Mouse (Mus musculus): ENCODE data around the gene Mrpl58. TPM values are rescaled to one million over a fixed set of nuclear protein-coding genes. Genes with fewer than 3 reads are reported as not detected.

The Mrpl58 gene
- 180 and 194 TPM in 2 replicates for polyA plus RNA-seq (2015; fragmentation: Nextera tagmentation; extraction: Ambion mirVana)

- Histone ChIP-seq H3K27me3 (replicated peaks; ENCODE audit: control insufficient read depth, insufficient read depth, low read length) (no peaks in the 10 kb centered on the region), H3K36me3 (ENCODE audit: control insufficient read depth, insufficient read depth, low read length) (no peaks in the 10 kb centered on the region), H3K4me2 (ENCODE audit: low read depth, low read length) (peak within 1 kb of the TSS; percentile 84), H3K4me3 (ENCODE audit: low read length) (peak within 1 kb of the TSS; percentile 85), H3K4me1 (ENCODE audit: control insufficient read depth, insufficient read depth, low read length) (peaks cover 10% of the 10 kb centered on the region), H3K9ac (ENCODE audit: low read depth, low read length) (peak within 1 kb of the TSS; percentile 95), H3K27ac (ENCODE audit: low read length) (peak within 1 kb of the TSS; percentile 91), H3K9me3 (ENCODE audit: control insufficient read depth, low read length) (no peaks in the 10 kb centered on the region)
- WGBS, result 3% methylated on average over 50 of the region's 50 CpGs
- ATAC-seq, result peak; percentile 94
These were observed at the start of gene Mrpl58 for GRCm38 (mm10) chr11:115403338-115404124. Mrpl58 (plus strand) TSS chr11:115403752.

- 8% methylated on average over 8 of the region's 8 CpGs for WGBS
- Histone ChIP-seq H3K4me1 (ENCODE audit: control insufficient read depth, insufficient read depth, low read length) (peaks cover 9% of the 10 kb centered on the region), H3K9ac (ENCODE audit: low read depth, low read length) (no peak overlapping the region), H3K27me3 (replicated peaks; ENCODE audit: control insufficient read depth, insufficient read depth, low read length) (peaks cover 3% of the 10 kb centered on the region; the same call in 1 of the 2 replicates), H3K4me2 (ENCODE audit: low read depth, low read length) (no peak overlapping the region), H3K27ac (ENCODE audit: low read length) (no peak overlapping the region), H3K9me3 (ENCODE audit: control insufficient read depth, low read length) (no peaks in the 10 kb centered on the region), H3K36me3 (ENCODE audit: control insufficient read depth, insufficient read depth, low read length) (no peaks in the 10 kb centered on the region), H3K4me3 (ENCODE audit: low read length) (no peak overlapping the region)
- ATAC-seq, result no peak
These were observed 49.4 kb upstream of the Mrpl58 start for GRCm38 (mm10) chr11:115354183-115354582.

GRCm38 (mm10) chr11:115358468-115358867, 45.1 kb upstream of the Mrpl58 start:
- no peak overlapping the region for H3K27ac ChIP-seq (ENCODE audit: low read length)
- no peaks in the 10 kb centered on the region for H3K36me3 ChIP-seq (ENCODE audit: control insufficient read depth, insufficient read depth, low read length)
- ATAC-seq, result no peak
- no peak overlapping the region for H3K4me3 ChIP-seq (ENCODE audit: low read length)
- WGBS, result 20% methylated on average over 5 of the region's 5 CpGs
- no peak overlapping the region for H3K9ac ChIP-seq (ENCODE audit: low read depth, low read length)
- no peak overlapping the region for H3K4me2 ChIP-seq (ENCODE audit: low read depth, low read length)
- peaks cover 3% of the 10 kb centered on the region; the same call in 1 of the 2 replicates for H3K27me3 ChIP-seq (replicated peaks; ENCODE audit: control insufficient read depth, insufficient read depth, low read length)
- no peaks in the 10 kb centered on the region for H3K9me3 ChIP-seq (ENCODE audit: control insufficient read depth, low read length)
- peaks cover 11% of the 10 kb centered on the region for H3K4me1 ChIP-seq (ENCODE audit: control insufficient read depth, insufficient read depth, low read length)

GRCm38 (mm10) chr11:115359293-115359692, 44.3 kb upstream of the Mrpl58 start:
- H3K36me3 ChIP-seq (ENCODE audit: control insufficient read depth, insufficient read depth, low read length), result no peaks in the 10 kb centered on the region
- peaks cover 3% of the 10 kb centered on the region; the same call in 1 of the 2 replicates for H3K27me3 ChIP-seq (replicated peaks; ENCODE audit: control insufficient read depth, insufficient read depth, low read length)
- H3K4me2 ChIP-seq (ENCODE audit: low read depth, low read length), result no peak overlapping the region
- H3K4me3 ChIP-seq (ENCODE audit: low read length), result no peak overlapping the region
- WGBS, result 40% methylated on average over 3 of the region's 3 CpGs
- 0 out of 2 replicates have a peak overlapping the region, but pooled peaks have one; percentile 3 for H3K9ac ChIP-seq (ENCODE audit: low read depth, low read length)
- H3K27ac ChIP-seq (ENCODE audit: low read length), result peak overlapping the region; percentile 53; the same call in 1 of the 2 replicates
- H3K4me1 ChIP-seq (ENCODE audit: control insufficient read depth, insufficient read depth, low read length), result peaks cover 14% of the 10 kb centered on the region
- H3K9me3 ChIP-seq (ENCODE audit: control insufficient read depth, low read length), result no peaks in the 10 kb centered on the region
- peak; percentile 68 for ATAC-seq

- peak overlapping the region; percentile 53; the same call in 1 of the 2 replicates for H3K27ac ChIP-seq (ENCODE audit: low read length)
- ATAC-seq, result no peak
These were observed 43.8 kb upstream of the Mrpl58 start for GRCm38 (mm10) chr11:115359726-115360125.

GRCm38 (mm10) chr11:115364136-115364535, 39.4 kb upstream of the Mrpl58 start:
- Histone ChIP-seq H3K27me3 (replicated peaks; ENCODE audit: control insufficient read depth, insufficient read depth, low read length) (peaks cover 13% of the 10 kb centered on the region), H3K9ac (ENCODE audit: low read depth, low read length) (no peak overlapping the region), H3K4me3 (ENCODE audit: low read length) (no peak overlapping the region), H3K4me1 (ENCODE audit: control insufficient read depth, insufficient read depth, low read length) (peaks cover 16% of the 10 kb centered on the region), H3K4me2 (ENCODE audit: low read depth, low read length) (no peak overlapping the region), H3K9me3 (ENCODE audit: control insufficient read depth, low read length) (no peaks in the 10 kb centered on the region), H3K27ac (ENCODE audit: low read length) (no peak overlapping the region), H3K36me3 (ENCODE audit: control insufficient read depth, insufficient read depth, low read length) (no peaks in the 10 kb centered on the region)
- ATAC-seq, result no peak
- WGBS, result 80% methylated on average over 3 of the region's 3 CpGs

More at GRCm38 (mm10) chr11:115359726-115360125, 43.8 kb upstream of the Mrpl58 start:
- Histone ChIP-seq H3K9me3 (ENCODE audit: control insufficient read depth, low read length) (no peaks in the 10 kb centered on the region), H3K4me1 (ENCODE audit: control insufficient read depth, insufficient read depth, low read length) (peaks cover 14% of the 10 kb centered on the region), H3K4me3 (ENCODE audit: low read length) (no peak overlapping the region), H3K9ac (ENCODE audit: low read depth, low read length) (0 out of 2 replicates have a peak overlapping the region, but pooled peaks have one; percentile 3), H3K4me2 (ENCODE audit: low read depth, low read length) (no peak overlapping the region), H3K36me3 (ENCODE audit: control insufficient read depth, insufficient read depth, low read length) (no peaks in the 10 kb centered on the region), H3K27me3 (replicated peaks; ENCODE audit: control insufficient read depth, insufficient read depth, low read length) (peaks cover 3% of the 10 kb centered on the region; the same call in 1 of the 2 replicates)
- WGBS, result 62% methylated on average over 6 of the region's 6 CpGs

- Histone ChIP-seq H3K9me3 (ENCODE audit: control insufficient read depth, low read length) (no peaks in the 10 kb centered on the region), H3K27ac (ENCODE audit: low read length) (no peak overlapping the region), H3K4me1 (ENCODE audit: control insufficient read depth, insufficient read depth, low read length) (peaks cover 10% of the 10 kb centered on the region), H3K36me3 (ENCODE audit: control insufficient read depth, insufficient read depth, low read length) (no peaks in the 10 kb centered on the region), H3K4me3 (ENCODE audit: low read length) (peak overlapping the region; percentile 60), H3K27me3 (replicated peaks; ENCODE audit: control insufficient read depth, insufficient read depth, low read length) (peaks cover 13% of the 10 kb centered on the region), H3K4me2 (ENCODE audit: low read depth, low read length) (0 out of 2 replicates have a peak overlapping the region, but pooled peaks have one; percentile 0), H3K9ac (ENCODE audit: low read depth, low read length) (no peak overlapping the region)
- WGBS, result 48% methylated on average over 7 of the region's 7 CpGs
- ATAC-seq, result no peak
These were observed 37.4 kb upstream of the Mrpl58 start for GRCm38 (mm10) chr11:115366039-115366705.

GRCm38 (mm10) chr11:115366706-115367394, 36.7 kb upstream of the Mrpl58 start:
- H3K27me3 ChIP-seq (replicated peaks; ENCODE audit: control insufficient read depth, insufficient read depth, low read length), result peaks cover 13% of the 10 kb centered on the region
- peak; percentile 45 for ATAC-seq
- 4% methylated on average over 28 of the region's 28 CpGs for WGBS

More at GRCm38 (mm10) chr11:115366706-115367394, 36.7 kb upstream of the Mrpl58 start:
- H3K9me3 ChIP-seq (ENCODE audit: control insufficient read depth, low read length), result no peaks in the 10 kb centered on the region
- H3K4me3 ChIP-seq (ENCODE audit: low read length), result peak overlapping the region; percentile 60
- H3K4me1 ChIP-seq (ENCODE audit: control insufficient read depth, insufficient read depth, low read length), result peaks cover 10% of the 10 kb centered on the region
- no peaks in the 10 kb centered on the region for H3K36me3 ChIP-seq (ENCODE audit: control insufficient read depth, insufficient read depth, low read length)
- peak overlapping the region; percentile 60 for H3K27ac ChIP-seq (ENCODE audit: low read length)
- peak overlapping the region; percentile 72 for H3K9ac ChIP-seq (ENCODE audit: low read depth, low read length)
- peak overlapping the region; percentile 90 for H3K4me2 ChIP-seq (ENCODE audit: low read depth, low read length)

All from intestine, embryonic 16.5 days (tissue).